Mouse (Mus musculus) cerebellum, postnatal 14 days (tissue): Measurements from ENCODE around the gene Prr15.

Experiments
- DNase-seq, 2 experiments: peaks; one replicate each; pipeline ENCODE4 v3.0.0; 2021; ENCODE audit warnings: mixed read lengths in 2 of 2

Gene Prr15

GRCm38 (mm10) chr6:54325246-54325885 lies at the start of gene Prr15:
Gene Prr15, plus strand, starts transcription at chr6:54325835.
- no peak for DNase-seq

GRCm38 (mm10) chr6:54277234-54277633 lies 48.4 kb upstream of the Prr15 start:
- no peak for DNase-seq

DNA sequence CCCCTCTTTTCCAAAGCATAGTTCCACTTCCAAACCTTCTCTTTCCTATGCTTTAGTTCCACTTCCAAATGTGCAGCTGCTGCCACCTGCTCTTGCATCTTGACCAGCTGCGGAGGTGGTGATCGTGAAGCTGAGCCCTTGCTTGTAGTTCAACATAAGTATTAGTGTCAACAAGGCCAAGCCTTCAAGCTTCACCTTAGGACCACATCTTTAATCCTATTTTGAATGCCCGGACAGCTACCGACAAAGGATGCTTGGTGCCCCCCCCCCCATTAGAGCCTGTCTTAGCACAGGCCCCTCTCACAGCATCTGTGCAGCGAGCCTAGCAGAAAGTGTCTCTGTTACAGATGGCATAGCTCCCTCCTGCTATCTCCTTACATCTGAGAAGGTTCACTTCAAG lies 47.8 kb upstream of the Prr15 start:
- DNase-seq = no peak

DNA sequence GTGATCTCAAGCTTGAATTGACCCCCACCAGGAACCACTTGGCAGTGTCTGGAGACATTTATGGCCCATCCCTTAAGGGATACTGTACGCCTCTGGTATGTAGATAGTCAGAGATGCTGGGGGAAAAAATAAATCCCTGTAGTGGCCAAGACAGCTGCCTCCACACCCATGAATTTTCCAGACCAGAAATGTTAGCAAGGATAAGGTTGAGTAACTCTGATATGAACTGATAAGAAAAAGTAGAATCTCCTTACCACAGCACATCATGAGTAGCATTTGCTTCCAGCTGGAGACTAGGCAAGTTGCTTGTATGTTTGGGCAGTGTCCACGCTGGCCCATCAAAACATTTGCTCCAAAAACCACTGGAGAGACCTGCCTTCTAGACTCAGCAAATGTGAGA lies 47.0 kb upstream of the Prr15 start:
- no peak for DNase-seq

GRCm38 (mm10) chr6:54279391-54279790 lies 46.2 kb upstream of the Prr15 start:
- no peak for DNase-seq

DNA sequence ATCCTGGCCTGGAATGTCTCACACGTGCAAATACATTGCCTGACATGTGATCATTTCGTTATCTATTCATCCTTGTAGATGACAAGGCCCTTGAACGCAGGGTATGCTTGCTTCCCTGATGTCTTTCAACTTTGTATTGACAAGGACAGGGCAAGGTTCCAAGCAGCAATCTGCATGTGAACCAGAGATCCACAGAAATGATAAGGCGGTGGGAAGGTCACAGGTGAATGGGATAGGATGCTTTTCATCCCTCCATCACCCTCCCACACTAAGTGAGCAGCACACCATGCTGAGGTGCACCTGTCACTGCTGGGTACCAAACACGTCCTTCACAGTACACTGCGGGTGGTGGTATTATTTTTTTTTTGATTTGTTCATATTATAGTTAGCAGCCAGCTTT lies 45.4 kb upstream of the Prr15 start:
- DNase-seq = no peak

- no peak for DNase-seq
Observed at GRCm38 (mm10) chr6:54283299-54283698, 42.3 kb upstream of the Prr15 start.

- DNase-seq = no peak
Observed at GRCm38 (mm10) chr6:54284167-54284711, 41.4 kb upstream of the Prr15 start.

- DNase-seq = no peak
Observed at GRCm38 (mm10) chr6:54286813-54287212, 38.8 kb upstream of the Prr15 start.

DNA sequence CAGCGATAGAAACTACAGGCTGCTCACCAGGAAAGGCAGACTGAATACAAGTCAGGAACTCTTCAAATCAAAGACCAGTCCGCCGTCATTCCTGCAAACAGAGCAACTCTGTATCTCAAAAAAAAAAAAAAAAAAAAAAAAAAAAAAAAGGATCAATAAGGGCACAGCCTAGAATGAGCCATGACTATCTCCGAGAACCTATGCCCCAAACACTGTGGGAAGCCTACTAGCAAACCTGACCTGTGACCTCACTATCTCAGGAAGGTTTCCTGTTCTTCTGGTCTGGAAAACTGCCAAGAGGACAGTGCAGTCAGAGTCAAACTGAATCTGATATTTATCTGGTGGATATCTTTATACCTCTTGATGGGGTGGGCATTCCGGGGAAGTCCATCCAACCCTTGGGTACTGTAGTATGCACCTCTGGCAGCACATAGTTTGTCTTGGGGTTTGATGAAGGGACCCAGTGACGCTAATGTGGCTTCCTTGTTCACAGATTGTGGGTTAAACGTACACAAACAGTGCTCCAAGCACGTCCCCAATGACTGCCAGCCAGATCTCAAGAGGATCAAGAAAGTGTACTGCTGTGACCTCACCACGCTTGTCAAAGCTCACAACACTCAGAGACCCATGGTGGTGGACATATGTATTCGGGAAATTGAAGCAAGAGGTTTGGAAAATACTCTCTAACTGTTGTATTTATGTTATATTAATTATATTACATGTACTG lies 35.7 kb upstream of the Prr15 start:
- DNase-seq = no peak

DNA sequence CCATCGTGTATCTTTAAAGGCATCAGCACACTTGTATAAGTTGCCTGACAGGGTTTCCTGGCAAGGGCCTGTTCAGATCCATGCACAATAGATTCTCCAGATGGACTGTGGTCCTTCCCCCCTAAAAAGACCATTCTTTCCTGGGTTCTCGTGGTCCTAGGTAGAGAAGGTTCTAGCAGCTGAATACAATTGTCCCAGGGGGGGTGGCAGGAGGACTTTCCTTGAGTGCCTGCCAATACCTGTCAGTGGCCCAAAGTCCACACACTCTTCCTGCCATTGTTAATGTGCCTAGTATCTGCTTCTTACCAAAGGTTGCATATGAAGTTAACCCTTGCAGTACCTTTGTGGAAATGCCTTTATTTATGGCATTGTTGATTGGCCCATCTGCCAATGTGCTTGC lies 28.4 kb upstream of the Prr15 start:
- no peak for DNase-seq

DNA sequence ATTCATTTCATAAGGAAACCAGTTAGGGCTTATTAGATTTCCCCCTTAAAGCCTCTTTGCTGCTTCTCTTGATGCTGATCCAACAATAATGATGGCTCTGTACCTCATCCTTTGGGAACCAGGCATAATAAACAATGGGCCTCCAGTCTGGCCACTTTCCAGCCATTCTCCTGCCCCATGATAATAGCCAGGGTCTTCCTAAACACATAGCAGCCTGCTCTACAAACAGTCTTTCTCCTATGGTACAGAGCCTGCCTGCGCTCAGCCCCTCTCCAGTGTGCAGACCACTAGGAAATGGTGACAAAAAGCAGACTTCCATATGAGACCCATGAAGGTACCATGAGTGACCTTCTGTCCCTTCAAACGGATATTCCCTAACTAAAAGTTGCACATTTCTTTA lies 26.2 kb upstream of the Prr15 start:
- DNase-seq = no peak

DNA sequence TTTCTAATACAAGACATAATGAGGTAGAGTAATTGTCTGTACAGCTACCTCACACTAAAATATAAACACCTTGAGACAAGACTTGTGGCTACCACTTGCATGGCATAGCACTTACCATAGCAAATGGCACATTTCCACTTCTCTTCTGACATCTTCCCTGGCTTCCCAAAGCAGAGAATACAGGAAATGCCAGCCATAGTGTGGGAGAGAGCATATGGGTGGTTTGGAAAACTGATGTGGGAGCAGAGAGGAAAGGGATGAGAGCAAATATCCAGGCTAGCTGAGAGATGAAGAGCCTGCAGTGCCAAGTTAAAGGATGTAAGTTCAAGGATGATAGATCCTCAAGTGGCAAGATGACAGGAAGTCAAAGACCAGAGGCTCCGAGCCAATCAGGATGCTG lies 19.9 kb upstream of the Prr15 start:
- DNase-seq = no peak

DNA sequence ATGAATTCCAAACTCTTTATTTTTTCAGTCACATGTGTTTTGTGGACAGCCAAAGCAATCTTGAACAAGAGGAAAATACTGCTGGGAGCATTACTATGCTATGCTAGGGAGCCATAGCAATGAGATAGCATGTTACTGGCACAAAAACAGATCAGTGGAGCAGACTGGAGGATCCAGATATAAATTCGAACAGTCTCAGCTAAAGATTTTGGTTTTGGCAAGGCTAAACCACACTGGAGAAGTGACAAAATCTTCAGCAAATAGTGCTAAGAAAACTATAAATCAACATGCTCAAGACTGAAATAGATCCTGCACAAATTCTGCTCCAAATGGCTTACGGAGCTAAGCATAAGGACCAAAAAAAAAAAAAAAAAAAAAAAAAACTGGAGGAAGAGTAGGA lies 12.6 kb upstream of the Prr15 start:
- no peak for DNase-seq

DNA sequence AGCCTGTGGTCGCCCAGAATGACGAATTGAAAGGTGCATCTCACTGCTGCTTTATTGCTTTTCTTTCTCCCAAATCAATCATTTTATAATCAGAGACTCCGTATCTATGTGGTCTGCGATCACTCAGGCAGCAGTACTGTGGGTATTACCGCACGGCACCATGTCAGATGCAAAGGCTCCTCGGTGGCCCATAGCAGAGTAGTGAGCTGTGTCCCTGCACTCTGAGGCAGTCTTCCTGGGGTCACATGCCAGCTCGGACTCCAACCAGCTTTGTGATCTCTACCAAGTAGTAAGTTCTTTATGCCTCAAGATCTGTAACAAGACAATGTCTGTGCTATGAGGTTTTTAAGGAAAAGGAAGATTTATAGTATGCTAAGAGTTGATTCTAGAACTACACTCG lies 7.0 kb upstream of the Prr15 start:
- DNase-seq = no peak

DNA sequence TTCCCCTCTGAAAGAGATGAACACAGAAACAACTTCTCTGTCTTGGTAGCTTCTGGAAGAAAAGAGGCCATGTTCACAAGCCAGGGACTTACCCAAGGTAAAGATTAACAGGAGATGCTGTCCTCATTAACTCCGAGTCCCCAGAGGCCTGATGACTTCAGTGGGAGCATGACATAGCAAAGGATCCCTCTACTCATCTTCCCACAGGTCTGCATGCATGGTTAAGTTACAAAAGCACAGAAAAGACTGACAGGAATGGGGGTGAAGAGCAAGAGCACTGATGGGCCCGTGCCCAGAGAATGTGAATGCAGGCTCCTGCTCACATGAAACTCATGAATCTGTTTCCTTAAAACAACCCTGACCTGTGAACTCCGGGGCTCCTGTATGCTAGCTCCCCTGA lies 6.4 kb upstream of the Prr15 start:
- no peak for DNase-seq

- DNase-seq = no peak
Observed at GRCm38 (mm10) chr6:54320236-54320635, 5.4 kb upstream of the Prr15 start.

DNA sequence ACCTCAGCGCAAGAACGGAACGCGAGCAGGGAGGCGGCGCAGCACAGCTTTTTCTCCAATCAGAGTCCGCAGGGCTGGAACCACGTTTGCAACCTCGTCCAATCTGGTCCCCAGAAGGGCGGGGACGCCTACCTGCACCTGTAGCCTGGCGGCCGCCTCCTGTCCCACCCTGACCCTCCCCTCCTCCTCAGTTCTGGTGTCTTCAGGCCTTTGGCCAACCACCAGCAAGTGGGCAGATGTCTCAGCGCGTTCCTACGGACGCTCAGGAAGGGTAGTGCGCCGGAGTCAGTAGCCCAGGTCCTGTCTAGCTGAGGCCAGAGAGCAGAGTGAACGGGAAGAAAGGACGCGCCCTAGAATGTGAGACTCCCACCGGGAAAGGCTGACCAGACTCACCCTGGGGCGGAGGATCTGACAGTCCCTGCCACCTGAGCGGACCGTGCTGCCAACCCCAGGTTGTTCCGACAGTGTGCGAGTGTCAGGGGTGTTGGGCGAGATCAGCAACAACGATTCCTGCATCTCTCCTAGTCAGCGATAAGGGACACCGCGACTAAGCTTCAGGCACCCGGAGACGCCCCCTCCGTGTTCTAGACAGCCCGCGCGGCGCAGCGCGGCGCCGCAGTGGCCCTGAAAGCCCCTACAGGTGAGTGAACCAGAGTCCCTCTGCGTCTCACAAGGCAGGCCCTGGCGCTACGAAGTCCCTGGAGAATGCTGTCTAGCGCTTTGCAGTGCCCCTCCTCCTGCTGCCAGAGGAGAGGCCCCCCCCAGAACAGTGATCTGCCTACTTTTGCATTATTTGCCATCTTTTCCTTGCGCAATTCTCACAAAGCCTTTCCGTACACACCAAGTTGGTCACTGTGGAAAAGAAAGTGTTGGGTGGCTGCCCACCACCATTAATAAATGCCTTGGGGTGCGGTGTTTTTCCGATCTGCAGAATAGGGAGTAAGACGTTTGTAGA lies 1.3 kb downstream of the Prr15 start:
- peak; percentile 80 for DNase-seq

DNA sequence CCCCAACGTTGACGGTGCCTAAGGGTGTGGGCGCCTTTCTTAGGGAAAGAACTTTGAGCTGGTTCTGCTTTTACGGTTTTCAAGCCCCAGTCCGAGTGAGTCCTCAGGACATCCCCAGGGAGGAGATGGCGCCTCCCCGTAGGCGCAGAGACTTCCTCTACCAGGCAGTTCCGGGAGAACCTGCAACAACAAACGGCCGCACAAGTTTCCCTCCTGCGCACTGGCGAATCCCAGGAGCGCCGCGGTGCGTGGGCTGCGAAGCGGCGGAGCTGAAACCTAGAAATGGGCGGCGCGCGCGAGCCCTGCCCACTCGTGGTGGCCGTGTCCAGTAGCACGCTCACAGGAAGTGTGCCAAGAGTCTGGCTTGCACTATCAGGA lies 2.0 kb downstream of the Prr15 start:
- DNase-seq = peak; percentile 78 to 81

DNA sequence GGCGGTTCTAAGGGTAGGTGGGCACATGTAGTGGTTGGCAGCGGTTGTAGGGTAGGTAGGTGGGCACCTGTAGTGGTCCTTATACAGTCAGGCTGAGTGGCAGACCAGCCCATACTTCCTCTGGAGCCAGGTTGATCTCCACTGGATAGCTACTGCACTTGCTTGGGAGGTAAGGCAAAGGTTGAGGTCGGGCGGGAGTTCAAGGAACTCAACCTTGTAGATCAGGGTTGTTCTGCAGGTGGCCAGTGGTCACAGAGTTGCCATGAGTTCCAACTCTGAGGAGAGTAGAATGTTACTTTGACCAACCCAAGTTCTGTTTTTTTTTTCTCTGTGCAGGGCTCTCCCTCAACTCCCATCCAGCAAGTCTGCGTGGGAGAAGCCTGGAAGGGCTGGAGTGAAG lies 3.1 kb downstream of the Prr15 start:
- no peak for DNase-seq

DNA sequence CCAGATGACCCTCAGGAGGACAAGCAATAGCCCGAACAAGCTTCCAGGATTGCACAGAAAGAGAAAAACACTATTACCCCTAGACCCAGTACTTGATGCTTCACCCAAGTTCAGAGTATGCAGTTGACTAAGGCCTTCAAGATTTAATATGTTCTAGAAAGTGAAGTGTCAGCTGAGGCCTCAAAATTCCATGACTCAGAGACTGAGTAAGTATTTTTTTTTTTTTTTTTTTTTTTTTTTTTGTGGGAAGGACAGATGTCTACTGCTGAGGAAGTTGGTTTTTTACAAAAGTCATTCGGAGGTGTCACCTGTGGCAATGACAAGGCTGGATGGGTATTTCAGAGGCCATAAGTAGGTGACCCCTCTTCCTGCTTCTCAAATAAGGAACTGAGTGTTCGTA lies 4.0 kb downstream of the Prr15 start:
- DNase-seq = no peak

DNA sequence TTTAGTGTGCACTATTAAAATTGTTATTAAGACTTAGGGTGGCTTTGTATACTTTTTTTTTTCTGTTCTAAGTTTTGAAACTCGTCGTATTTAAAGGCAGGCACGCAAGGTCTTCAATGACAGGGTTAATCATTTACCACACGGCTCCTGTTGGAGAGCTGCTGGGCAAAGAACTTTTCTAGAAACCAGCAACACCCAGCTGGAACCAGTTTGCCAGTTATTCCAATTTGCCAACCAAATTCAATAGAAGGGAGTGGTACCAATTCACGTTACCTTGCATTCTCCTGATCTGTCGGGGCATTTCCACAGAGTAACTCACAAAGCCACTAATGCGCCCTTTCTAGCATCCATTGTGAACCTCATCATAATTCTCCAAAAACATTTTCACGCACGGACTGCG lies 4.5 kb downstream of the Prr15 start:
- no peak for DNase-seq

DNA sequence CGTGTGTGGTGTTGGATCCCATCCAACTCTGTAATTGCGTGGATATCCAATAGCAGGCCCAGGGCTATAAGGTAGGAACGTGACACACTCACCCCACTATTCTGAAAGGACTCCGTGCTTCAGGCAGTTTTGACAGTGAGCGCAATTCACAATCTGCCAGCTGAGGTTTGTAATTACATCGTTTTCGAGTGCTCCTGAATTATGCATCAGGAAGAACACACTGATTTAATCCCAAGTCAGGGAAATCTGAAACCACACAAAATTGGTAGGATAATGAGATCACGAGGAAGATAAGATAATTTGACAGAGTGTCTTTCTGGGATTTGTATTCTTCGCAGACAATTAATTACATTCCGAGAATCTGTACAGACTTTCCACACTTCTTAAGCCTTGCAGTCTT lies 6.1 kb downstream of the Prr15 start:
- no peak for DNase-seq
